Mouse (Mus musculus) MEL (cell line): ENCODE data around the gene Btbd11.

Experiments used
- CTCF ChIP-seq, 3 experiments: IDR thresholded peaks in 2 of 3; conservative IDR thresholded peaks in 1 of 3; 2 replicates each; pipeline ENCODE4 v1.5.1; 2011 to 2012; ENCODE audit warnings: low read length in 3 of 3, low read depth in 2 of 3, mild to moderate bottlenecking in 2 of 3, improper control_type of control experiment in 1 of 3, inconsistent platforms in 1 of 3, mixed read lengths in 1 of 3, moderate library complexity in 1 of 3; ENCODE audit not compliant: control insufficient read depth in 1 of 3, insufficient read depth in 1 of 3, poor library complexity in 1 of 3, severe bottlenecking in 1 of 3
- GATA1 ChIP-seq: IDR thresholded peaks from 2 replicates; pipeline ENCODE4 v1.6.1; 2011; ENCODE audit warnings: low read depth, low read length, improper control_type of control experiment
- MAX ChIP-seq: IDR thresholded peaks from 2 replicates; pipeline ENCODE4 v1.6.1; 2011; ENCODE audit warnings: low read length, improper control_type of control experiment
- POLR2A ChIP-seq, 2 experiments: IDR thresholded peaks; 2 replicates each; pipeline ENCODE4 v1.6.1; 2011 to 2012; ENCODE audit warnings: low read length in 2 of 2, mild to moderate bottlenecking in 2 of 2, control low read depth in 1 of 2, improper control_type of control experiment in 1 of 2, low read depth in 1 of 2, moderate library complexity in 1 of 2; ENCODE audit not compliant: control insufficient read depth in 1 of 2, insufficient read depth in 1 of 2, poor library complexity in 1 of 2
- RCOR1 ChIP-seq: IDR thresholded peaks from 2 replicates; pipeline ENCODE4 v1.6.1; 2012; ENCODE audit warnings: low read depth, mild to moderate bottlenecking, inconsistent platforms, low read length, improper control_type of control experiment
- SMC3 ChIP-seq: IDR thresholded peaks from 2 replicates; pipeline ENCODE4 v1.6.1; 2011; ENCODE audit warnings: low read depth, low read length, improper control_type of control experiment
- USF1 ChIP-seq: IDR thresholded peaks from 2 replicates; pipeline ENCODE4 v1.6.1; 2014; ENCODE audit warnings: low read depth, mild to moderate bottlenecking, inconsistent platforms, low read length, improper control_type of control experiment, moderate library complexity
- ZKSCAN1 ChIP-seq: IDR thresholded peaks from 2 replicates; pipeline ENCODE4 v1.6.1; 2012; ENCODE audit warnings: low read depth, mild to moderate bottlenecking, inconsistent platforms, low read length, improper control_type of control experiment, moderate library complexity
- ZMIZ1 ChIP-seq: IDR thresholded peaks from 2 replicates; pipeline ENCODE4 v1.6.1; 2012; ENCODE audit warnings: low read depth, mild to moderate bottlenecking, inconsistent platforms, low read length, improper control_type of control experiment, moderate library complexity

- TF ChIP-seq CTCF (IDR thresholded peaks at IDR 0.05 in 2 of 3, conservative IDR thresholded peaks at IDR 0.05 in 1 of 3; ENCODE audit: control insufficient read depth in 1 of 3, insufficient read depth in 1 of 3, low read depth in 2 of 3, low read length in 3 of 3, poor library complexity in 1 of 3, severe bottlenecking in 1 of 3) (no peak), POLR2A (IDR thresholded peaks at IDR 0.05; ENCODE audit: control insufficient read depth in 1 of 2, insufficient read depth in 1 of 2, low read depth in 1 of 2, low read length in 2 of 2, poor library complexity in 1 of 2) (no peak), RCOR1 (no peak), GATA1 (no peak), MAX (no peak), ZKSCAN1 (no peak), USF1 (no peak), SMC3 (no peak), ZMIZ1 (no peak)
Measured at GRCm38 (mm10) chr10:85657886-85658285, 271.3 kb downstream of the Btbd11 start.
